Mouse (Mus musculus) small intestine, adult 2 months (tissue): Measurements from ENCODE around the gene Sdhb. TPM values are rescaled to one million over a fixed set of nuclear protein-coding genes. Genes with fewer than 3 reads are reported as not detected.

Experiments used
- H3K27ac ChIP-seq: fragments of 200-500 bp; 2 replicates; pipeline ENCODE4 v1.5.1; 2012; ENCODE audit warnings: low read depth, low read length, control low read depth, inconsistent platforms; ENCODE audit not compliant: insufficient read depth
- H3K27me3 ChIP-seq: fragments of 200-500 bp; 2 replicates; pipeline ENCODE4 v1.6.1; 2012; ENCODE audit warnings: mild to moderate bottlenecking, moderate library complexity, low read length, inconsistent platforms; ENCODE audit not compliant: control insufficient read depth, insufficient read depth
- H3K36me3 ChIP-seq: fragments of 200-500 bp; 2 replicates; pipeline ENCODE4 v1.6.1; 2012; ENCODE audit warnings: mild to moderate bottlenecking, low read length, control low read depth, inconsistent platforms; ENCODE audit not compliant: control insufficient read depth, insufficient read depth
- H3K4me1 ChIP-seq: fragments of 200-500 bp; 2 replicates; pipeline ENCODE4 v1.6.1; 2012; ENCODE audit warnings: low read length, inconsistent platforms, mixed read lengths; ENCODE audit not compliant: control insufficient read depth, insufficient read depth, insufficient read length
- H3K4me3 ChIP-seq: fragments of 200-500 bp; 2 replicates; pipeline ENCODE4 v1.5.1; 2012; ENCODE audit warnings: low read depth, mild to moderate bottlenecking, control low read depth, inconsistent platforms, low read length, moderate library complexity
- CTCF ChIP-seq: fragments of 200-500 bp; IDR thresholded peaks from 2 replicates; pipeline ENCODE4 v1.5.1; 2012; ENCODE audit warnings: low read depth, mild to moderate bottlenecking, control low read depth, inconsistent platforms, low read length, moderate library complexity, mixed read lengths; ENCODE audit not compliant: insufficient replicate concordance, insufficient read length; ENCODE audit errors: extremely low read depth
- POLR2A ChIP-seq: fragments of 200-500 bp; IDR thresholded peaks from 2 replicates; pipeline ENCODE4 v1.6.1; 2012; ENCODE audit warnings: low read depth, mild to moderate bottlenecking, control low read depth, inconsistent platforms, low read length, moderate library complexity
- WGBS: fragments of 180-500 bp; shearing (Covaris S2); methylation state at CpG from one replicate; pipeline ENCODE4 v1.1.7; 2018; 5-methylcytosine and 5-hydroxymethylcytosine counted together
- polyA plus RNA-seq: library from polyadenylated mRNA; depleted of rRNA; stranded (reverse); fragments of >200 nt; gene quantifications from 2 replicates; pipeline ENCODE4 v1.2.3, GENCODE M21; 2012

The Sdhb gene
- polyA plus RNA-seq, 1 experiment: 515 TPM

GRCm38 (mm10) chr4:140917451-140917850, 43.6 kb upstream of the Sdhb start:
- 90% methylated on average over 9 of the region's 9 CpGs for WGBS
- Histone ChIP-seq H3K27me3 (no peaks in the 10 kb centered on the region), H3K36me3 (no peaks in the 10 kb centered on the region), H3K4me3 (no peak overlapping the region), H3K4me1 (no peaks in the 10 kb centered on the region), H3K27ac (no peak overlapping the region)
- TF ChIP-seq POLR2A: no peak
- TF ChIP-seq CTCF: no peak

GRCm38 (mm10) chr4:140919974-140920836, 40.8 kb upstream of the Sdhb start:
- no peak overlapping the region for H3K27ac ChIP-seq
- no peaks in the 10 kb centered on the region for H3K27me3 ChIP-seq
- WGBS: 29% methylated on average over 11 of the region's 11 CpGs
- TF ChIP-seq POLR2A: no peak
- no peak for TF ChIP-seq CTCF
- H3K4me1 ChIP-seq: no peaks in the 10 kb centered on the region
- H3K36me3 ChIP-seq: no peaks in the 10 kb centered on the region
- H3K4me3 ChIP-seq: no peak overlapping the region

- Histone ChIP-seq H3K27me3 (no peaks in the 10 kb centered on the region), H3K4me1 (no peaks in the 10 kb centered on the region), H3K36me3 (no peaks in the 10 kb centered on the region), H3K27ac (no peak overlapping the region), H3K4me3 (no peak overlapping the region)
- WGBS: 84% methylated on average over 5 of the region's 5 CpGs
- TF ChIP-seq CTCF: no peak
- TF ChIP-seq POLR2A: no peak
Observed at GRCm38 (mm10) chr4:140922508-140922907, 38.5 kb upstream of the Sdhb start.

- Histone ChIP-seq H3K27ac (no peak overlapping the region), H3K4me3 (no peak overlapping the region), H3K4me1 (no peaks in the 10 kb centered on the region), H3K27me3 (no peaks in the 10 kb centered on the region), H3K36me3 (no peaks in the 10 kb centered on the region)
- 76% methylated on average over 8 of the region's 8 CpGs for WGBS
- no peak for TF ChIP-seq CTCF
- TF ChIP-seq POLR2A: no peak
Observed at GRCm38 (mm10) chr4:140925648-140926047, 35.4 kb upstream of the Sdhb start.

GRCm38 (mm10) chr4:140928349-140928748, 32.7 kb upstream of the Sdhb start:
- H3K4me3 ChIP-seq: no peak overlapping the region
- no peaks in the 10 kb centered on the region for H3K4me1 ChIP-seq
- H3K27ac ChIP-seq: no peak overlapping the region
- H3K36me3 ChIP-seq: no peaks in the 10 kb centered on the region
- TF ChIP-seq POLR2A (no peak), CTCF (no peak)
- WGBS: 83% methylated on average over 9 of the region's 9 CpGs
- H3K27me3 ChIP-seq: no peaks in the 10 kb centered on the region

- H3K36me3 ChIP-seq: no peaks in the 10 kb centered on the region
- H3K27me3 ChIP-seq: no peaks in the 10 kb centered on the region
- no peaks in the 10 kb centered on the region for H3K4me1 ChIP-seq
- 30% methylated on average over 8 of the region's 8 CpGs for WGBS
- H3K27ac ChIP-seq: no peak overlapping the region
- H3K4me3 ChIP-seq: no peak overlapping the region
- TF ChIP-seq CTCF (no peak), POLR2A (no peak)
Observed at GRCm38 (mm10) chr4:140929745-140930144, 31.3 kb upstream of the Sdhb start.

GRCm38 (mm10) chr4:140930900-140931470, 30.0 kb upstream of the Sdhb start:
- H3K27me3 ChIP-seq: no peaks in the 10 kb centered on the region
- 67% methylated on average over 10 of the region's 10 CpGs for WGBS
- H3K36me3 ChIP-seq: no peaks in the 10 kb centered on the region
- TF ChIP-seq POLR2A: no peak
- TF ChIP-seq CTCF: no peak
- H3K4me3 ChIP-seq: no peak overlapping the region
- no peak overlapping the region for H3K27ac ChIP-seq
- H3K4me1 ChIP-seq: no peaks in the 10 kb centered on the region
